Mouse (Mus musculus) activated CD4-positive, CD25-positive, alpha-beta regulatory T cell, adult 4 months (primary cell): ENCODE data around the gene Tprg. TPM values are rescaled to one million over a fixed set of nuclear protein-coding genes. Genes with fewer than 3 reads are reported as not detected.

Source experiments
- ATAC-seq: one replicate; pipeline ENCODE4 v1.8.0; 2017
- polyA plus RNA-seq, 2 experiments: library from polyadenylated mRNA; unstranded; fragments of 100-300 nt; shearing (Covaris generic); gene quantifications; one replicate each; pipeline ENCODE4 v1.2.1; 2017

Gene Tprg
- polyA plus RNA-seq, 2 experiments from 2014 or later, result not detected

DNA sequence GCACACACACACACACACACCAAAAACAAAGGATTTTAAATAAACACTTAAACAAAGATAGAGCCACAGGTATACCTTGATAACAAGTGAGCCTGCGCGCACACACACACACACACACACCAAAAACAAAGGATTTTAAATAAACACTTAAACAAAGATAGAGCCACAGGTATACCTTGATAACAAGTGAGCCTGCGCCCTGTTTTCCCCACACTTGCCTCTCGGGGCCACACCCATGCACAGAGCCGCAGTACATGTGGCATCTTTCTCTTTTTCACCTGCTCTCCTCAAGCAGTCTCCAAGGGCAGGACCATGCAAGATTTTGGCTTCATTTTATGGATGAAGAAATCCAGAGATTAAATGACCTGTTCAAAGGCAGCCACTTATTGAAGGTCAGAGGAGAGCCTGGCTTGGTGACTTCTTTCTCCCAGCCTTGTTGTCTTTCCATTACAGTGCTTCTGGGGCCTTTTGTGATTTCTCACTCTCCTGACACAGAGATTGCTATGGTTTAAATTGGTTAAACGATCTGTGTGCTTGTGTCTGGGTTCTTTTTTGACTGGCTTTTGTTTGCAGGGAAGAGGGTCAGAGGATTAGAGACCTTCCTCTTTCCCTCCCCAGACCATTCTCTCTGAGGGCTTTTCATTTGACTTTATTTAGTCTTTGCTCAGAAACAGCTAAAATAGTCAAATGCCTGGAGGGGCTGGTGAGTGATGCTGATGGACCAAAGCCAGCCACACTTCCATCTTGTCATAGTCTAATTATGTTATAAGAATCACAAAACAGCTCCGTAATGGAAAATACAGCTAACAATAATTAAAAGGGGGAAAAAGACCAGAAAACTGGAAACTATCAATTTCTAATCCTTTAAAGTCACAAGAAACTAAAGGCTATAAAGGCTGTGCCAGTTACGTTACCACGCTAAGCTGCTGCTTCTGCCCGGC is 46.9 kb downstream of the Tprg start:
- ATAC-seq, result no peak

DNA sequence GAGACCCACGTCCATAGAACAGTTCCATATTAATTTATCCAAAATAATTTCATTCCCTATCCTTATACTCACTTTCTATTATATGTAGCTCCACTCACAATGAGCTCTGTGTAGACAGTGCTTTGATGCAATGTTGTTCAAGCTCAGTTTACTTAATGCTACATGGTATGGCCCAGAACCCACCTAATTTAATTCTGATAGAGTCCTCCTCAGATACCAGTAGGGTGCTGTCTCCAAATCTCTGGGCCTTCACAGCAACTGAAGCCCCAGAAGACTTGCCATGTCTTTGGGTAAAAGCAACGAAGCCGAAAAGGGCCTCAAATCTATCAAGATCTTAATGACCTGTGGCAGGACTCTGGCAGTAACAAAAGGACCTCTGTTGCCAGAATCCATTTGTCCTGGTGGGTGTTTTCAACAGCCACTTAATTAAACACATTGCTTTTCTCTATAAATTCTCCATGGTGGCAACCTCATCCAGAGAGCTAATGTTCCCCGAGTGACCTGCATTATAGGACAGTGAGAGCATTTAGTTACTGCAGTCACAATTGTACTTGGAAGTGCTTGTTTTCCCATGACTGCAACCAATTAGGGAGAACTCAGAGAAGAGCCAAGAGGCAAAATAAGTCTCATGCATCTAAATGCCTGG is 48.6 kb downstream of the Tprg start:
- no peak for ATAC-seq

DNA sequence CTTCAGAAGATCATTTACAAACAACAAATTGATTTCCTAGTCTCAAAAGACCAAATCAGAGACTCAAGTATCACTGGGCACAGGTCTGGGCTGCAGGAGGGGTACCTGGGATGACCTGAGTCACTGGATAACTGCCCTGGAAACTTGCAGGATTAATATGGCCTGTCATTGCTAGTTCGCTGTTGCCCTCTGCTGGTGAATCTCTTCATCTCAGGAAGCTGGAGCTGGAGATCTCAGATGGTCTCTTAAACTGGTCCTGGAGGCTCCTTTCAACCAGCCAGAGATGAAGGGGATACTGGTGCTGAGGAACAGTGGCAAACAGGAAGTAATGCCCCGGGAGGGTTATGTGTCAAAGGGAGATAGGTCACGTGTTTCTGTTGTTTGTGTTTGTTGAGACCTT is 63.0 kb downstream of the Tprg start:
- ATAC-seq, result no peak

GRCm38 (mm10) chr16:25367834-25368233 is 81.2 kb downstream of the Tprg start:
- ATAC-seq, result no peak

GRCm38 (mm10) chr16:25369984-25370412 is 83.4 kb downstream of the Tprg start:
- no peak for ATAC-seq

DNA sequence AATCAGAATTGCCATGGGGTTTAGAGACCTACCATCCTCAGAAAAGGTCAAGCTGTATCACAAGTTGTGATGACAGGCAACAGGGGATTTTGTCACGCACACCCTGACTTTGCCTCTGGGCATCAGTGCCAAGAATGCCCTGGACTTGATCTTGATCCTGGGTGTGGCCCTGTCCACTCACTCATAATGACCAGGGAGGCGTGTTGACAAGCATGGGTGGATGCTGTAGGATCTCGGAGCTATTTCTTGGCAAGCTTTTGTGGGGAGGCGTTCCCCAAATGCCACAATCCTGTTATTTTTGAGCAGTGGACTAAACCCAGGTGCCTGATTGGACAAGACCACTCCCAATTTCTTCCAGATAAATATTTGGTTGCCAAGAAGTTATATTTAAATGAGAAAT is 87.5 kb downstream of the Tprg start:
- no peak for ATAC-seq

- no peak for ATAC-seq
Measured at GRCm38 (mm10) chr16:25374775-25375174, 88.2 kb downstream of the Tprg start.

DNA sequence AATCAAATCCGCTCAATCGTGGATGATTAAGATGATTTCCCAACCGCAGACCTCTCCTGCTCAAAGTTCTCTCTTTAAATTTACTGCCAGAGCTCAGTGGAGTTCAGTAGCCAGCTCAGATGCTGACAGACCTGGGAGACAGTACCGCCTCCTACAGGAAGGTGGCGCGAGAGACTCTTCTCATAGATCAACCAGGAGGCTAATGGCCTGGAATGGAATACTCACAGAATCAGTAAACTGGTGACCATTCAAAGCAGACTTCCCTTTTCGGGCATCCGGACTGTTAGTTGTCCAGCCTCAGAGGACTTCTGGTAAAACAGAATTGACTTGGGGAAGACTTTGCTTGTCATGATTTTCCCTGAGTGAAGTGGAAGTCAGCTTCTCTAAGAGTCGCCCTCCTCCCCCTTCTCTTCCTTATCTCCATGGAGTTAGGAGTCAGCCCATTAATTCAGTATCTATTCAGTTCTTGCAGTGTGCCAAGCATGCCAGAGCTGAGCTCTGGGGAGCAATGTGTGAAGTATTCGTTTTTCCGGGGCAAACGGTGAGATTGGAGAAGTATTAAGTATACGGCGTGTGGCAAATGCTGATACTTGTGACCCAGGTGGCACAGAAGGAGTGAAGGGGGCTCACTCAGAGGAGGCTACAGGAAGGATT is 90.2 kb downstream of the Tprg start:
- peak; percentile 43 for ATAC-seq

- no peak for ATAC-seq
Measured at GRCm38 (mm10) chr16:25377695-25378094, 91.1 kb downstream of the Tprg start.

DNA sequence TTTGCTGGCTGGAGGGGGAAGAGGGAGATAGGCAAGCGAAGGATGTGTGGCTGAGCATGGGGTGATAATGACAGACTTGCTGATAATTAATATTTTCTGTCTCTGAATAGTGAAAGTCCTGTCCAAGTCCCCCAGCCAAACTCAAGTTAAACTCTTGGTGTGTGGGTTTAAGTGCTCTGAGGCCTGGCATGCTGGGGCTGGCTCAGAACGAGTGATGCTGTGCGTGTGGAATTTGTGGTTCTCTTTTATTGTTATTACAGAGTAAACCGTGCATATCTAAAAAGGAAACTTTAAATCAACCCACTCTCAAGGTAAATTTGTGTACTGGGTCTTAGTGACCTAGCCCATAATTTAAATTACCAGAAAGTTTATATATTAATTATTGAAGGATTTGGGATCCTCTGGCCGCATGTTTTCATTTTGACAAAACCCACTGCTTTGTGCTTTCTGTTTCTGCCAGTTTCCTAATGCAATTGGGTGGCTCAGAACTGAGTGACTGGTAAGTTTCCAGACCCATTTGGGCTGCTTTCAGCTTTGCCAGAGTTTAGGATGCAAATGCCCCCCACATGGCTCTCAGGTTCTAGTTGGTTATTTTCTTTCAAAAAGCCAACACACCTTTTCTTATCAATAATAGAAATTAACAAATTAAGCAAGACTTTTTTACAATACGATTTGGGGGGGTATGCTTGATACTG is 99.0 kb downstream of the Tprg start:
- no peak for ATAC-seq

DNA sequence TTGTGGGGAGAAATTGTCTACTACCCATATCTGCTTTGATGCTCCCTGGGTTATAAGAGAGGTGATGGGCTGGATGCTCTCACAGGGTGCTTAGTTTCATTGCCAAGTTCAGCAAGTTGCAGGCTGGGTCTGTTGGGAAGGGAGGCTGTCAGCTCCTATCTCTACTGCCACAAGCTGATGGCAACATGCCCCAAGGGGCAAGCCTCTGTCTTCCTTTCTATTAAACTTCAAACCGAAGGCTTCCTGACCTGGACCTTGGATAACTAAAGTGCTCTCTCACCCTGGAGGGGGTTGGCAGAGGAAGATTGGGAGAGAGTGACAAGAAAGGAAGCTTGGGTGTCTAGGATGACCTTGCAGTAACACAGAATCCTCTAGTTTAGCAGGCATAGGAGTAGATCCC is 108.1 kb downstream of the Tprg start:
- no peak for ATAC-seq

- no peak for ATAC-seq
Measured at GRCm38 (mm10) chr16:25404156-25404555, 117.5 kb downstream of the Tprg start.

- ATAC-seq, result no peak
Measured at GRCm38 (mm10) chr16:25407204-25407886, 120.7 kb downstream of the Tprg start.

- no peak for ATAC-seq
Measured at GRCm38 (mm10) chr16:25408032-25408431, 121.4 kb downstream of the Tprg start.

- ATAC-seq, result no peak
Measured at GRCm38 (mm10) chr16:25411307-25411706, 124.7 kb downstream of the Tprg start.

DNA sequence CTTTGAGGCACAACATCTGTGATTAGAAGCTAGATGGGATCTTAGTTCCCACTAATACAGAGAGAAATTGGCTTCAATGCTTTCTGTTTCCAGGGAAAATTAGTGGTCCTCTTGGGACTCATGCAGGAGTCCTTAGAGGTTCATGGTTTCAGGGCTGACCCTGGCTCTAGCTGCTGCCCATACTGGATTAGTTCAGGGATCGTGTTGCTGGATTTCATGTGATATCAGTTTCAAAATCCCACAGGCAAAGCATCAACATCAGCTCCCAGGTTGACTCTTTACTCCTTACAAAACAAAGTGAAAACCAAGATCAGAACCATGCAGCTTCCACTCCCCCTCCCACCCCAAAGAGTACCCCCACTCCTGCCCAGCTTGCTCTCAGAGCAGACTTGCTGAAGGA is 127.3 kb downstream of the Tprg start:
- no peak for ATAC-seq

DNA sequence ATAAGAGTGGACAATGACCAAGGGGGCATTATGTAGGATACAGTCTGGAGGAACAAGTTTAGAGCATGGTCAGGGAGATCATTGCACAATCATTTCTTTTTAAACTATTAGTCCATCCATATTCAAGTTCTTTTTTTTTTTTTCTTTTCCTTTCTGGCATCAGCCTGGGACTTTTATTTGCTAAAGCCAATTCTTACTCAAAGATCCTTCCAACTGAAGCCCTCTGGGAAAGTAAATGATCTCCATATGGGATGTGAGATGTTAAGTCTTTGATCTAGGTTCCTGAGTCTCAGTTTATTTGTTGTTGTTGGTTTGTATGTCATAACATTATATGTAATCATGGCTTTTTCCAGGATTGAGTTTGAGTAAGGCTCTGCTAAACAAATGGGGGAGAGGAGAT is 128.6 kb downstream of the Tprg start:
- ATAC-seq, result no peak

- no peak for ATAC-seq
Measured at GRCm38 (mm10) chr16:25417875-25418630, 131.4 kb downstream of the Tprg start.

- no peak for ATAC-seq
Measured at GRCm38 (mm10) chr16:25422997-25423396, 136.4 kb downstream of the Tprg start.

GRCm38 (mm10) chr16:25424001-25424400 is 137.4 kb downstream of the Tprg start:
- ATAC-seq, result no peak

GRCm38 (mm10) chr16:25424915-25425314 is 138.3 kb downstream of the Tprg start:
- ATAC-seq, result no peak
